Mouse (Mus musculus) cerebellum, adult 9-10 months (tissue): ENCODE results near the gene Trpm8.
A peak's percentile ranks its signal among the peaks of the same experiment; 100 is the strongest.

Experiments used
- DNase-seq: peaks from one replicate; pipeline ENCODE4 v3.0.0; 2022

Gene Trpm8

DNA sequence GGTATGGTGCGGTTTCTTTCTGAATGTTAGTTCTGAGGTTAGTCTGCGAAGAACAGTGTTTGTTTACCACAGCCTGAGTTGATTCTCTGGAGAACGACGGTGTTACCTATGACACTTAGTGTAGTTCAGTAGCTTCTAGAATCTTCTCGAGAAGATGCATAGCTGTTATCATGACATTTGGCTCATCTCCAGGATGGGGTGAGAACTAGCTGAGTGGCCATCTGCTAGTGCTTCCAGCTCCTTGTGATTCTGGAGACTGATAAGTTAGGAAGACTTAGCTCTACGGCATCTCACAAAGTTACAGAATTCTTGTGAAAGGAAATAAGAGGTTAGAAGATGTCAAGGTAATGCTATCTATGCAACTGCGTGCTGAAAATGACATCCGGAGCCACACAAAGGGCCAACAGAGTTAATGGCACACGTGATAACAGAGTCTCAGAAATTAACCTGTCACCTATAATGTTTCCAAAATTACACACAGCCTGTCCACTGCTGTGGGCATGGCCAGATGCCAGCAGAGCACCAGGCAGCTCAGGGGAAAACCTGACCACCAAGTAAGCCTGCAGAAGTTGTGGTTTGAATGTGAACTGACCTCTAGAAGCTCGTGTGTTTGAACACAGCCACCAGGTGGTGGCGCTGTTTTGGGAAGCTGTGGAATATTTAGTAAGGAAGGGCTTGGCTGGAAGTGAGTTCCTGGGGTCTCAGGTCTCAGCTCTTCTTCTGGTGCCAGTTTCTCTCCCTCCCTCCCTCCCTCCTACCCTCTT is 89.6 kb downstream of the Trpm8 start:
- DNase-seq: peak; percentile 75

DNA sequence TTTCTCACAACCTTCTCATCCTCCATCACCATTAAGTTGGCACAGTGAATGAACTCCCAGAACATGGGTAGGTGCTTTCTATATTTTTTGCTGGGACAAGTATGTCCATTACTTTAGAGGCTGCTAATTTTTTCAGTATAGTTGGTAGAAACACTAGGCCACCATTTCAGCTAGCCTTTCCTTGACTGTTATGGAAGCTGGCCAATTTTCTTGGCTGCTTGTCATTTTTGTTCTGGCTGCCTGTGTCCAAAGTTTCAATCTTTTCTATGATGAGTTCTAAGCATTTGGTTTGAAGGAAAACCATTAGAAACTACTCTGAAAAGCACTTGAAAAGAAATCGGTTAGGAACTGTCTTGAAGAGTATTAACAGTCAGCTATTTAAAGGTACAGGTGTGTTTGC is 101.0 kb downstream of the Trpm8 start:
- no peak for DNase-seq

DNA sequence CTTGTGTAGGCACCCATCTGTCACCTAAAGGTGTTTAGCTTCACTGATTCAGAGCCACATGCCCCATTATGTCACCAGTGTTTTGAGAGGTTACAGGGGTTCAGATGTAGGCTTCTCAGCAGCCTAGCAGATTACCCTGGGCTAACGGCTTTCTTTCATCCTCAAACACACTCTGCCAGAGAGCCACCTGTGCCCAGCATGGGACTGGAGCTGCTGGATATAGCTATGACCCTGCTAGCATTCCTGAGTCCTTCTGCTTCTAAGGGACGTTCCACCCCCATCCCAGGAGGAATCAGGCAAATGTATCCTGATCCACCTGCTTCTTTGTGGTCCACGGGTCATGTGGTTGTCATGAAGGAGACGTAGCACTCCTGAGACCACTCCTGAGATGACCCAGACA is 114.2 kb downstream of the Trpm8 start:
- DNase-seq: peak; percentile 62

DNA sequence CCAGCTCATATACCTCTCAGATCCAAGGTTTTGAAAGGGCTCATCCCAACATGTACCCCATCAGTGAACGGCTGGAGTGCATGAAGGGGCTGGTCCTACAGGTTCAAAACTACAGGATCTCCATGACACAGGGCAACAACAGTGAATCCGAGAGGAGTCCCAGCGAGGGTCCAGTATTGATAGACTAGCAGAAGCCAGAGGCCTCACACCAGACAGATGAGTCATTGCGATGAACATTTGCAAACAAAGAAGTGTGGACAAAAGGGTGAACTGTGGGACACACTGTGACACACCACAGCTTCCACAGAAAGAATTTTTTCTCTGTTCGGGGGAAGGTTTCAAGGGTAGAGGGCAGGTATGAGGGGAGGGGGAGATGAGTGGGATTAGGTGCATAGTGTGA is 115.9 kb downstream of the Trpm8 start:
- no peak for DNase-seq

DNA sequence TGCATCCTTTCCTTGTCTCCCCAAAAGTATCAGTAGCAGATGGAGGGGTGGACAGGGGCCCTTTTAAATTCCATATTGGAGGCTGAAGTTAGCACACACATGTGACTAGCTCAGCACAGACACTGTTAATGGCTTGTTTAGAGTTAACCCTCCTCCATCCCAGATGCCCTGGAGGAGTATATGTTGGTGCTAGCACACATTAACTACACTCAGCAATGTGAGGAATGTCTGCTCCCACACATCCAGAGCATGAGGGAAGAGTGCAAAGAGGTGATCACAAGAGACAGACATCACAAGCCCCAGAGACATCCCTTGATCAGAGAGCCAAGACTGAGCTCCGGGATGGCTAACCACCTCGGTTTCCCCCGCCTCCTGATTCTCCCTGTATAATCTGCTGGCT is 125.9 kb downstream of the Trpm8 start:
- DNase-seq: no peak

DNA sequence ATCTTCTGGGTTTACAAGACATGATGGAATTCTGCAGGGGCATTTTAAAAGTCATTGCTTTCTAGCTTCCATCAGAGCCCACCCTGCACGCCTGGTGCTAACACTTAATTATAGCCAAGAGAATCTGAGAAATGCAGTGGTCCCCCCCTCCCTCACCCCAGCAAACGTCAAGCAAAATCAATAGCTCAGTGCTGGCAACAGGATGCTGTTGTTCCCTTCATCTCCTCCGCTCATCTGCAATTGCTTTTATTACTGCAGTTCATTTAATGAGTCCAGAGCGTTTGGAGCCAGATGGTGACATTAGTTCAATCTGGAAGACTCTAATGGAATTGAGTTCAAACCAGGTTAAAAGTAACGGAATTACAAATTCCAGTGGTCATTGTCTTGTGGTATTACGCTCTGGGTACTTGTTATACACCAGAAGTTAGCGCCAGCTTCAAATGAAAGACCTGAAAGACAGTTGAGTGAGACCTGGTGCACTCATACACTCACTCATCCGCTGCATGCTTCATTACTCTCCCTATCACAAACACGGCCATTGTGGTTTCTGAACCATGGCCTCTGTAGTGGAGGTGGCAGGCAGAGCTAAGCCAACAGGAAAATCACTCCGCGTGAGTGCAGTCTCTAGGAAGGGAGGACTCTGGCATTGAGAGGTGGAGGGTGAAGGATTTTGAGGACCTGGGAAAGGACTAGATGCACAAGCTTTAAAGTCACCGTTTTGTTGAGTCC is 128.8 kb downstream of the Trpm8 start:
- DNase-seq: no peak

DNA sequence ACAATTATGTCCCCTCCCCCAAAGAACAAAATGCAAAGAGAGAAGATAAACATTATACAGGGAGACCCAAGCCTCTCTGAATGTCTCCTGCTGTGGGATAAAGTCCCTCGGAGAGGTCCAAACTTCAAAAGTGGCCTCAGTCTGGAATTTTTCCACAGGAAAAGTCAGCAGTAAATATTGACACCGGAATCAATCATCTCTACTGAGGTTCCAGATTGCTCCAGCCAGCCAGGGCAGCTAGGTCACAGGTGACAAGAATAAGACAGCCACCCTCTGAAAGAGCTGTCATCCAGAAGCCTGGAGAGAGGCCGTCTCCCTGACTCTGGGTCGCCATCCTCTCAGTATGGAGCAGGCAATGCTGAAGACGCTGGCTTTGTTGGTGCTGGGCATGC is 129.3 kb downstream of the Trpm8 start, which contains the start of gene Spp2:
Gene Spp2 (plus strand): TSS at position 155 of the 392 bp plus-strand sequence.
- no peak for DNase-seq

DNA sequence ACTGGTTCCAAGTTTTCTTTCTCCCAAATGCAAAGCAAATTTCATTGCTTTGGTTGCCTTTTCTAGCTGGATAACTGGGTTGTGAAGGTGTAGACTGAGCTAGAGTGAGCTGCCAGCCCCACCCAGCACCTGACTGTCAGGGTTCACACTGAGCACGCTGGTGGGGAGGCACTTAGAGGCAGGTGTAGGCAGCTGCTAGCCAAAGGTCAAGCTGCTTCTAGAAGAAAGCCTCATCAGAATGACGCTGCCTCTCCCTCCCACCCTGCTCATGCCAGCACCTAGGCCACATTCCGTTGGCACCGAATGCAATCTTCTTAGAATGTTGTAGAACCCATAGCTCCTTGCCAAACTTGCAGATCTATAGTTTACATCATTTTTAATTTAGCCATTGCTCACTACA is 130.9 kb downstream of the Trpm8 start:
- DNase-seq: no peak

DNA sequence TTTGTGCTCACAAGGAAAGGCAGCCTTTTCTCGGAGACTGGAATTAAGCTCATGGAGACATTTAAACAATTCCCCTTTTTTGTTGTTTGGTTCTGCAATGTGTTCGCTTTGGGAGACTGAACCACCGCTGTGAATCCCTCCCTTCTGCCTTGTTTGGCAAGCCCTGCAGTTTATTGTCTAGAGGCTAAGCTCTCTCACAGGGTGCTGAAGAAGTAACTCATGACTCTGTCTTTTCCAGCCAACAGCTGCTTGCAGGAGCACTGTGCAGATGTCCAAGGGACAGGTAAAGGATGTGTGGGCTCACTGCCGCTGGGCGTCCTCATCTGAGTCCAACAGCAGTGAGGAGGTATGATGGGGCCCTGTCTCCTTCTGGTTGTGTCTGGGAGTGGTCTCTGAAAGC is 134.6 kb downstream of the Trpm8 start:
- no peak for DNase-seq

DNA sequence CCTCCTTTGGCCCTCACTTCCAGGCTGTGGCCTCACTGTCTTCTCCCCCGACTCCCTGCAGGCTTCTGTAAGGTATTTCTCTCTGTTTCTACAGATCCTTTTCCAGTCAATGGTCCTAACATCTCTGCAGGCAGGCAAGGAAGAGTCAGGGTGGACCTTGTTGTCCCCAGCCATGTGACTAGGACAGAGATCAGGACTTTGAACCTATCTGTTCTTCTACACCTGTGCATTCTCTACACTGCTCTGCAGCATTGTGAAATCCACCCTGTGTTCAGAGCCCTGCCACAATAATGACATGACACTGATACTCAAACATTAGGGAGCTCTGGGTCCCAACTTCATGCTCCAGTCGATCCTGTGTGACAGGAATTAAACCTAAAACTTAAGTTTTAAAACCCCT is 141.5 kb downstream of the Trpm8 start:
- DNase-seq: no peak

DNA sequence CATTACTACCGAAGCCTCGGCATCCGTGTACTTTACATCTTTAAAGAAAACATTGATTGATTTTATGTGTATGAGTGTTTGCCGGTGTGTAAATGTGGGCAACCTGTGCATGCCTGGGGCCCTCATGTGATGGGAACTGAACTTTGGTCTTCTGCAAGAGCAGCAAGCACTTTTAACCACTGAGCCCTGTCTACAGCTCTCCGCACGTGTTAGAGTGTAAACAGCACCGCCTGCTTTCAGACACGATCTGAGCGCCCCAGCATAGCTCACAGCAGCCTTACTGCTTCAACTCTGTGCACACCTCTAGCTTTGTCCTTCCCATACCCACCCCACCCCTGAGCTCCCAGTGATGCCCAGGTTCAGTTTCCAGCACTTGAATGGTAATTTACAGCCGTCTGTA is 144.6 kb downstream of the Trpm8 start:
- DNase-seq: no peak

DNA sequence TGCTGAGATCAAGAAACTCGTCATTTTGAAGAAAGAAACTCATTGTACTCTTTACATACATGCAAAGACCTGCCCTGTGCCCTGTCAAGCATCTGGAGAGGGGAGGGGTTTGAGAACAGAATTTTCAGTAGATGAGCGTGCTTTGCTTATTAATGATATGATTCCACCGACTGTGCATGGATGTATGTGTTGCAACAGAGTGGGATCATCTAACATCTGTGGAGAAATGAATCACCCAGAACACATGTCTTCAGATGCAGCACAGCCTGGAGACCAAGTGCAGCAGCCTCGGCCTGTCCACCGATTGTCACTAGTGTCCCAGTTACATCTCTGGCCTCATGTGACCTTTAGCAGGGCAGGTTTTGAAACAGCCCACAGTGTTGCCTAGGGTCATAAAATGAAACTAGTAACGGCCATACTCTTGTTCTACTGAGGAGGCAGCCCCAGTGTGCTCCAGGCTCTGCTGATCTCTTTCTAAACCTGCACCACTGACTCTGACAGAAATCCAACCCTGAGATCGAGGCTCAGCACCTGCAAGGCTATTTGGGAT is 145.5 kb downstream of the Trpm8 start:
- DNase-seq: no peak

DNA sequence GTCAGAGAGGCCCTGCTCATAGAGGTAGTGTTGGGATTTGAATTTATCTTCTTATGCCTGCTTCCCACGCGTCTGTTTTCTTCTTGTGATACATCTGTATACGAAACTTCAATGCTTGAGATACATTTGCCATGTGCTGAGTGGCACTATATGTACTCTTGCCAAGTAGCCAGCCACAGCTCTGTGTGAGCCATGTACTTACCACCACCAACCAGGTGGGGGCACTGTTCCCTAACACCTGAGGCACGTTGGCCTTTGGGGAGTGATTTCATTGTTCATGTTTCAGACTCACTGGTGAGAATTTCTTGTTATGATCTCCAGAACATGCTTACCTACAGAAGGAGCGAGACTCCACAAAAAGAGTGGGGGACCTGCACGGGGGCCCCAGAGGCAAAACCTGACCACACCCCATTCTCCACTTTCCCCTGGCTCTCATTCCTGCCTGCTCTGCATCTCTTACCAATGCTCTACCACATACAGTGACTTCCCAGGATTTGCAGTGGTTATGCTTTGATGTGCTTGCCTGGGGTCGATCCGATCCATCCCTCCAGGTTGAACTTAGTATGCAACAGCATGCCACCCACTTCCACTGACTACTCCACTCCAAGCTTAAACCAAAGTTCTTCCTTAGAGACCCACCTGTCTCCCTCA is 147.3 kb downstream of the Trpm8 start:
- peak; percentile 90 for DNase-seq

DNA sequence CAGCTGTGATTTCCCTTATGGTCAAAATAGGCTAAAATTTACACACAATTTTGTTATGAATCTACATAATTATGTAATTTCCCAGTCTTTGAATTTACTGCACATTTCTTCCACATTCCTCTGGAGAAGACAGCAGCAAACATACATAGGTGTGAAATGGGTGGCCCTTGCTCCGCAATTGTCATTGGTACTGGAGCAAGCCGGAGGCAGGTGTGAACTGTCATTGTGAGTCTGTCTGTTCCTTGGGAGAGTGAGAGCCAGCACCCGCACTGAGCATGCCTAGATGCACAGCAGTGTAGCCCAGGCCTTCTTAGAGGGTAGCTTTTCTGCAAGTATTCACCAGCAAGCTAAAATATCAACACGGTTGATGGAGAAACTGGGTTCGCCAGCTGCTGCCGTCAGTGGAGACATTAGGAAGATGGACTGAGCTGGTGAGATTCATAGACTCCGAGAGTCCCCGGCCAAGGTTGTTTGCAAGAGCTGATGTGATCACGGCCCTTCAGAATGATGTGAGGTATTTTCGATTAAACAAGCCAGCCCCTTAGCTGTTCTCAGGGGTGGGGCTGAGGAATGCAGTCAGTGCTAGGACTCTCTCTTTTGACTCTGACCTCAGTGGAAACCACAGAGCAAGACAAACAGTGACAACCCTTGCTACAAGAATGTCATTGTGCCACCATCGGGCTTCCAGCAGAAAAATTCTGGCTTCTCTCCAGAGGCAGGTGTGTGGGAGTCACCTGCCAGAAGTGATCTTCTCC is 150.7 kb downstream of the Trpm8 start:
- DNase-seq: no peak

DNA sequence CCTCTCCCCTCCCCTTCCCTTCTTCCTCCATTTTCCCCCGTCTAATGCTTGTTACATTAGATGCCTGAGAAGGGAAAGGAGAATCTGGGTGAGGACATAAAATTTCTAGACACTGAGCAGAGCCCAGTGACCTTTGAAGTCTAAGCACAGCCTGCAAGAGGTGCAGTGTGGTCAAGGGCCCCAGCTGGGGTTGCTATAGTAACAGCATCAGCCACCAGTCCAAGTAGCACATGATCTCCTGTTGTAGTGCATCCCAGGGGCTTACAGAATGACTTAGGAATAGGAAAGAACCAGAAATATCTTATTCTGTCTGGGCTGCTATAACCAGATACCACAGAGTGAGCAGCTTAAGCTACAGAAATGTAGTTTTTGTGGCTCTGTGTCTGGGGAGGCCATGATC is 152.0 kb downstream of the Trpm8 start:
- no peak for DNase-seq

DNA sequence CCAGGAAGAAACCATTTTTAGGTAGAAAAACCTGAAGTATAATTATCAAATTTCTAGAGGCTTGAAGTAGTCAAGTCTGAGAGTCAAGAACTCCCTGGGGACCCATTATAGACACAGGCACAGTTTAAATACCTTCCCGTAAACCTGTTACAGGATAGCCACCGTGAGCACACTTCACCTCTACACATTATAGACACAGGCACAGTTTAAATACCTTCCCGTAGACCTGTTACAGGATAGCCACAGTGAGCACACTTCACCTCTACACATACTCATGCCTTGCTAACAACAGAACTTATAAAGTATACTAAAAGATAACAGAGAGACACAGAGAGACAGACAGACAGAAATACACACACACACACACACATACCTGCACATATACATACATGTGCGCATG is 153.8 kb downstream of the Trpm8 start:
- no peak for DNase-seq

DNA sequence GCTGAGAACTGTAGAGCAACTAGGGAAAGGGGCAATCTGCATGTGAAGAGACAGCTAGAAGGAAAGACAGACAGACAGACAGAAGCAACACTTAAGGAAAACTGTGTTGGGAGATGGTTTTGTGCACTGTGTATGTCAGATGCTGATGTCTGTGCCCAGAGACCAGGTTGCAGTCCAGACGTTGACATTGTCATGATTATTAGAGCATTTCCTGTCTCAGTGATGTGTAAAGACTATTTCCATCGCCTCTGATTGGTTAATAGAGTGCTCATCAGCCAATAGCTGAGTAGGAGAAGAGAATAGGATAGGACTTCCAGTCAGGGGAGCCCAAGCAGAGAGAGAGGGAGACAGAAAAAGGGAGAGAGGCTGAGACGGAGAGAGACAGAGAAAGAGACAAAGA is 155.1 kb downstream of the Trpm8 start:
- no peak for DNase-seq

DNA sequence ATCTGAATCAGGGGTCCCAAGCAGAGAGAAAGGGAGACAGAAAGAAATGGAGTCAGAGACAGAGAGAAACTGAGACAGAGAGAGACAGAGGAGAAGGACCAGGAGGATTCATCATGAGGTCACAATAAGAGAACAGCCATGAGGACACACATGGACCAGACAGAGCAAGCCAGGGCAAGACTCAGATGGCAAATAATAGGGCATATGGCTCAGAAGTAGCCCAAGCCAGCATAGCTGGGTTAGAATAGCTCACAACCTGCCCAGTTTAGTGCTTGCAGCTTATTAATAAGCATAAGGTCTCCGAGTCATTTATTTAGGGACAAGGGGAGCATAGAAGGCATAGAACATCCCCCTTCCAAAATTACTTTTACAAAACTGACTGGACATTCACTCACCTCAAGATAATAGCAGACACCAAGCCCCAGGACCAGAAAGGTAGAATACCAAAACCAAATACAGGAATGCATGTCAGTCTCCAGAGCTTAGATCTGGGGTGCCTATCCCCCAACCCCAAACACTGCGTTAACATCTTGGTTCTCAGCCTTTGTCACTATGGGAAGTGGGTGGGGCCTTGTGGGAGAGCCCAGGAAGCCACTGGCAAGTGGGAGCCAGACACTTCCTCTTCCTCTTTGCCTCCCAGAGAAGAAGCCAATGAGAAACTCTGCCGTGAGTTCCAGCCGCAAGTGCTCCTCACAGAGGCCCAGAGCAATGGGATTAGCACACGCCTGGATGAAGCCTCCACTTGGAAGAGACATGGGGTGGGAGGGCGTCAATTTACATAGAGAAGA is 155.8 kb downstream of the Trpm8 start:
- DNase-seq: peak; percentile 62

DNA sequence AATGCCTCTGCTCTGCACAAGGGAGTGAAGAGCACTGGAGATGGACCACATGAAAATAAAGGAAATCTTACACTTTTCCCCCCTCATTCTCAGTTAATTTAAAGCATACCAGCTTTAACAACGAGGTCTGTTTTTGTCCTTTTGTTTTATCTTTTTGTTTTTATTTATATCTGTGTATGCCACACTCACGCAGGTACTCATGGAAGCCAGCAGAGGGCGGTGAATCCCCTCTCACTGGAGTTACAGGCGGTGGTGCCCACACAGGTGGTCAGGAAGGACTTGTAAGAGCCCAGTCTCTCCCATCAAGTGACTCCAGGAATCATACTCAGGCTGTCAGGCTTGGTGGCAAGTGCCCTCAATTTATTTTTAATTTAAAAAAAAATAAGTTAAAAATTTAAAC is 156.6 kb downstream of the Trpm8 start:
- no peak for DNase-seq

DNA sequence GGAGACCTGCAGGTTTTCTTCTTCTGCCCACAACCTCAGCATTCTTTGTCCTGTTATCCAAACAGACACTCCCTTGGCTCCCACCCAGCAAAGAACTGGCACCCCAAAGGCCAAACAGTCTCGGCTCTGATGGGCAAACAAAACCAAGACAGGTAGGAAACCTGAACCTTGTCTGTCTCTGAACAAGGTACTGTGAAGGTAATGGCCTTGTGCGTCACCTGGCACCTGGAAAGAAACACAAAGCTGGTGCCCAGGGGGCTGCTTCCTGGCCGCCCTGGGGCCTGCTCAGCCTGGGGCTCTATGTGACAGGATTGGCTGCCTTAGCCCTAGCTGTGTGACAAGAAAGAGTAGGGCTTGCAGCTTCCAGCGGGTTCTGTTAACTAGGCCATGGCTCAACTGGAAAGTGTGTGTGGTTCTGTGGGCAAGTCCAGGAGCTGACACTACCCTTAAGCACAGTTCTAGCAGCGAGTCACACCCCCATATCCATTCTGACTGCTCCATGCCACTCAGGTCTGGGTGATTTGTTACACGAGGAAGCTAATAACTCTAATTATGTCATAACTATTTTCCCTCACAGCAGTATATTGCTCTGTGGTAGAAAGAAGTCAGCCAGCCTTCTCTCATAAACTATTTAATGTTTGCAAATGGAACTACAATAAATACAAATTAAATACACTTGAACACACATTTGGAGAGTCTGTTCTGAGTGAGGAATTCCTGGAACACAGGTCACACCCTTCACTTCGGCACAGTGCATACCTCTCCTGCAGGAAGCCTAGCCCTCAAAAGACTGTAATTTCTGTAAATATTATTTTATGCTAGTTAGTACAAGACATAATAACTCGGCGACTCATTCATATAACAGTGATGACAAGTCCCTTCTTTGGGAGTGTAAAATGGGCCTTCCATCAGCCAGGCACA is 160.0 kb downstream of the Trpm8 start:
- DNase-seq: no peak
